Mouse (Mus musculus): ENCODE measurements around the gene Asl.

GRCm38 (mm10) chr5:130008034-130008590 lies 20.9 kb downstream of the Asl start:
- TF ChIP-seq CTCF (IDR thresholded peaks at IDR 0.05; ENCODE audit: low read depth) (no peak), EP300 (IDR thresholded peaks at IDR 0.05; ENCODE audit: low read depth) (no peak)
